Mouse (Mus musculus): ENCODE data around the gene 9430015G10Rik. TPM values are rescaled to one million over a fixed set of nuclear protein-coding genes. Genes with fewer than 3 reads are reported as not detected.

9430015G10Rik gene
- polyA plus RNA-seq, 2 experiments = 34.4 to 74.5 TPM

- no peak for TF ChIP-seq POLR2A (IDR thresholded peaks at IDR 0.05; ENCODE audit: borderline replicate concordance, extremely low read depth, insufficient read depth, insufficient read length)
- peak overlapping the region; percentile 67 for H3K9ac ChIP-seq (ENCODE audit: low read depth, low read length, severe bottlenecking)
- peak overlapping the region; percentile 79 for H3K27ac ChIP-seq (replicated peaks; ENCODE audit: low read depth, low read length)
- no peaks in the 10 kb centered on the region for H3K9me3 ChIP-seq (ENCODE audit: control insufficient read depth, low read length)
- peak; percentile 77 for DNase-seq (ENCODE audit: low spot score)
- ATAC-seq (ENCODE audit: low FRiP score, low read depth) = peak; percentile 52
- peak overlapping the region; percentile 53 for H3K4me2 ChIP-seq (replicated peaks; ENCODE audit: low read depth, low read length, severe bottlenecking)
- H3K4me3 ChIP-seq (replicated peaks; ENCODE audit: low read length) = peak overlapping the region; percentile 80
- H3K36me3 ChIP-seq (ENCODE audit: control insufficient read depth, insufficient read depth, low read length) = no peaks in the 10 kb centered on the region
- WGBS = 26% methylated on average over 13 of the region's 13 CpGs
- peaks cover 8% of the 10 kb centered on the region for H3K4me1 ChIP-seq (ENCODE audit: control insufficient read depth, insufficient read depth, low read length)
- H3K27me3 ChIP-seq (ENCODE audit: control insufficient read depth, insufficient read depth, low read length) = no peaks in the 10 kb centered on the region
Observed at GRCm38 (mm10) chr4:156108606-156109546, 906 bp upstream of the 9430015G10Rik start.

- Histone ChIP-seq H3K9ac (ENCODE audit: low read depth, low read length, severe bottlenecking) (no peak overlapping the region), H3K4me2 (replicated peaks; ENCODE audit: low read depth, low read length, severe bottlenecking) (no peak overlapping the region), H3K4me1 (ENCODE audit: control insufficient read depth, insufficient read depth, low read length) (no peaks in the 10 kb centered on the region), H3K36me3 (ENCODE audit: control insufficient read depth, insufficient read depth, low read length) (peaks cover 68% of the 10 kb centered on the region), H3K27me3 (ENCODE audit: control insufficient read depth, insufficient read depth, low read length) (no peaks in the 10 kb centered on the region), H3K9me3 (ENCODE audit: control insufficient read depth, low read length) (no peaks in the 10 kb centered on the region), H3K27ac (replicated peaks; ENCODE audit: low read depth, low read length) (no peak overlapping the region), H3K4me3 (replicated peaks; ENCODE audit: low read length) (no peak overlapping the region)
- DNase-seq (ENCODE audit: low spot score) (no peak), ATAC-seq (ENCODE audit: low FRiP score, low read depth) (no peak)
- WGBS = 91% methylated on average over 7 of the region's 7 CpGs
- TF ChIP-seq POLR2A (IDR thresholded peaks at IDR 0.05; ENCODE audit: borderline replicate concordance, extremely low read depth, insufficient read depth, insufficient read length) = no peak
Observed at GRCm38 (mm10) chr4:156124077-156124476, 14.3 kb downstream of the 9430015G10Rik start.

GRCm38 (mm10) chr4:156125393-156125792 lies 15.6 kb downstream of the 9430015G10Rik start:
- H3K4me3 ChIP-seq (replicated peaks; ENCODE audit: low read length) = no peak overlapping the region
- no peaks in the 10 kb centered on the region for H3K4me1 ChIP-seq (ENCODE audit: control insufficient read depth, insufficient read depth, low read length)
- H3K9me3 ChIP-seq (ENCODE audit: control insufficient read depth, low read length) = no peaks in the 10 kb centered on the region
- DNase-seq (ENCODE audit: low spot score) (no peak), ATAC-seq (ENCODE audit: low FRiP score, low read depth) (no peak)
- H3K36me3 ChIP-seq (ENCODE audit: control insufficient read depth, insufficient read depth, low read length) = peaks cover 54% of the 10 kb centered on the region
- H3K4me2 ChIP-seq (replicated peaks; ENCODE audit: low read depth, low read length, severe bottlenecking) = no peak overlapping the region
- no peak overlapping the region for H3K9ac ChIP-seq (ENCODE audit: low read depth, low read length, severe bottlenecking)
- no peak overlapping the region for H3K27ac ChIP-seq (replicated peaks; ENCODE audit: low read depth, low read length)
- 94% methylated on average over 6 of the region's 6 CpGs for WGBS
- no peak for TF ChIP-seq POLR2A (IDR thresholded peaks at IDR 0.05; ENCODE audit: borderline replicate concordance, extremely low read depth, insufficient read depth, insufficient read length)
- H3K27me3 ChIP-seq (ENCODE audit: control insufficient read depth, insufficient read depth, low read length) = no peaks in the 10 kb centered on the region

- no peak for TF ChIP-seq POLR2A (IDR thresholded peaks at IDR 0.05; ENCODE audit: borderline replicate concordance, extremely low read depth, insufficient read depth, insufficient read length)
- H3K4me2 ChIP-seq (replicated peaks; ENCODE audit: low read depth, low read length, severe bottlenecking) = no peak overlapping the region
- H3K4me3 ChIP-seq (replicated peaks; ENCODE audit: low read length) = no peak overlapping the region
- no peak overlapping the region for H3K9ac ChIP-seq (ENCODE audit: low read depth, low read length, severe bottlenecking)
- H3K36me3 ChIP-seq (ENCODE audit: control insufficient read depth, insufficient read depth, low read length) = peaks cover 40% of the 10 kb centered on the region
- no peaks in the 10 kb centered on the region for H3K9me3 ChIP-seq (ENCODE audit: control insufficient read depth, low read length)
- no peak overlapping the region for H3K27ac ChIP-seq (replicated peaks; ENCODE audit: low read depth, low read length)
- no peaks in the 10 kb centered on the region for H3K4me1 ChIP-seq (ENCODE audit: control insufficient read depth, insufficient read depth, low read length)
- ATAC-seq (ENCODE audit: low FRiP score, low read depth) (no peak), DNase-seq (ENCODE audit: low spot score) (no peak)
- no peaks in the 10 kb centered on the region for H3K27me3 ChIP-seq (ENCODE audit: control insufficient read depth, insufficient read depth, low read length)
- 81% methylated on average over 7 of the region's 7 CpGs for WGBS
Observed at GRCm38 (mm10) chr4:156126841-156127240, 17.1 kb downstream of the 9430015G10Rik start.

- H3K4me2 ChIP-seq (replicated peaks; ENCODE audit: low read depth, low read length, severe bottlenecking) = no peak overlapping the region
- no peak overlapping the region for H3K4me3 ChIP-seq (replicated peaks; ENCODE audit: low read length)
- ATAC-seq (ENCODE audit: low FRiP score, low read depth) = no peak
- H3K27ac ChIP-seq (replicated peaks; ENCODE audit: low read depth, low read length) = no peak overlapping the region
- no peaks in the 10 kb centered on the region for H3K9me3 ChIP-seq (ENCODE audit: control insufficient read depth, low read length)
- TF ChIP-seq POLR2A (IDR thresholded peaks at IDR 0.05; ENCODE audit: borderline replicate concordance, extremely low read depth, insufficient read depth, insufficient read length) = no peak
- H3K9ac ChIP-seq (ENCODE audit: low read depth, low read length, severe bottlenecking) = no peak overlapping the region
- peaks cover 27% of the 10 kb centered on the region for H3K36me3 ChIP-seq (ENCODE audit: control insufficient read depth, insufficient read depth, low read length)
- WGBS = 84% methylated on average over 5 of the region's 5 CpGs
- no peaks in the 10 kb centered on the region for H3K4me1 ChIP-seq (ENCODE audit: control insufficient read depth, insufficient read depth, low read length)
- DNase-seq (ENCODE audit: low spot score) = no peak
- H3K27me3 ChIP-seq (ENCODE audit: control insufficient read depth, insufficient read depth, low read length) = no peaks in the 10 kb centered on the region
Observed at GRCm38 (mm10) chr4:156128746-156129145, 19.0 kb downstream of the 9430015G10Rik start.
